Mouse (Mus musculus): Measurements from ENCODE around the gene Shkbp1. TPM values are rescaled to one million over a fixed set of nuclear protein-coding genes. Genes with fewer than 3 reads are reported as not detected.

Gene Shkbp1
- total RNA-seq, 2 experiments from 2014 or later: 24.7 to 27.9 TPM

- intact Hi-C loops (cut with DNase I): no loop called here
- no peak for DNase-seq (ENCODE audit: extremely low spot score in 1 of 2, low spot score in 2 of 2)
These were observed 16.1 kb upstream of the Shkbp1 start for GRCm38 (mm10) chr7:27371715-27372462.

GRCm38 (mm10) chr7:27369111-27369510, 13.3 kb upstream of the Shkbp1 start:
- intact Hi-C loops (cut with DNase I): no loop called here
- DNase-seq (ENCODE audit: extremely low spot score in 1 of 2, low spot score in 2 of 2): no peak

GRCm38 (mm10) chr7:27367976-27368375, 12.2 kb upstream of the Shkbp1 start:
- intact Hi-C loops (cut with DNase I): no loop called here
- DNase-seq (ENCODE audit: extremely low spot score in 1 of 2, low spot score in 2 of 2): no peak

- intact Hi-C loops (cut with DNase I): no loop called here
- DNase-seq (ENCODE audit: extremely low spot score in 1 of 2, low spot score in 2 of 2): peak in 1 of 2 experiments; percentile 51
These were observed 10.4 kb upstream of the Shkbp1 start for GRCm38 (mm10) chr7:27366082-27366844.

GRCm38 (mm10) chr7:27364379-27364778, 8.6 kb upstream of the Shkbp1 start:
- peak in 1 of 2 experiments; percentile 38 for DNase-seq (ENCODE audit: extremely low spot score in 1 of 2, low spot score in 2 of 2)
- intact Hi-C loops (cut with DNase I): no loop called here

- intact Hi-C loops (cut with DNase I): no loop called here
- DNase-seq (ENCODE audit: extremely low spot score in 1 of 2, low spot score in 2 of 2): peak; percentile 99 to 100
These were observed 5.6 kb upstream of the Shkbp1 start for GRCm38 (mm10) chr7:27361283-27361946.

- intact Hi-C loops (cut with DNase I): no loop called here
- DNase-seq (ENCODE audit: extremely low spot score in 1 of 2, low spot score in 2 of 2): no peak
These were observed 4.9 kb upstream of the Shkbp1 start for GRCm38 (mm10) chr7:27360749-27361148.

GRCm38 (mm10) chr7:27359706-27360358, 4.0 kb upstream of the Shkbp1 start:
- intact Hi-C loops (cut with DNase I): no loop called here
- no peak for DNase-seq (ENCODE audit: extremely low spot score in 1 of 2, low spot score in 2 of 2)

- intact Hi-C loops (cut with DNase I): no loop called here
- DNase-seq (ENCODE audit: extremely low spot score in 1 of 2, low spot score in 2 of 2): no peak
These were observed 3.3 kb upstream of the Shkbp1 start for GRCm38 (mm10) chr7:27359162-27359561.

- intact Hi-C loops (cut with DNase I): no loop called here
- no peak for DNase-seq (ENCODE audit: extremely low spot score in 1 of 2, low spot score in 2 of 2)
These were observed 1.8 kb upstream of the Shkbp1 start for GRCm38 (mm10) chr7:27357595-27357978.

- peak in 1 of 2 experiments; percentile 59 for DNase-seq (ENCODE audit: extremely low spot score in 1 of 2, low spot score in 2 of 2)
- intact Hi-C loops (cut with DNase I): no loop called here
These were observed 1.2 kb upstream of the Shkbp1 start, which contains the start of gene Gm20479 for GRCm38 (mm10) chr7:27356861-27357594. TSS of gene Gm20479 (minus strand) at chr7:27357419.

- intact Hi-C loops (cut with DNase I): no loop called here
- peak in 1 of 2 experiments; percentile 75 for DNase-seq (ENCODE audit: extremely low spot score in 1 of 2, low spot score in 2 of 2)
These were observed 429 bp upstream of the Shkbp1 start for GRCm38 (mm10) chr7:27356248-27356647.

GRCm38 (mm10) chr7:27355261-27355660, 558 bp downstream of the Shkbp1 start:
- no peak for DNase-seq (ENCODE audit: extremely low spot score in 1 of 2, low spot score in 2 of 2)
- intact Hi-C loops (cut with DNase I): no loop called here

- intact Hi-C loops (cut with DNase I): no loop called here
- DNase-seq (ENCODE audit: extremely low spot score in 1 of 2, low spot score in 2 of 2): no peak
These were observed 1.0 kb downstream of the Shkbp1 start for GRCm38 (mm10) chr7:27354783-27355182.

GRCm38 (mm10) chr7:27354144-27354543, 1.7 kb downstream of the Shkbp1 start:
- peak in 1 of 2 experiments; percentile 32 for DNase-seq (ENCODE audit: extremely low spot score in 1 of 2, low spot score in 2 of 2)
- intact Hi-C loops (cut with DNase I): no loop called here

- DNase-seq (ENCODE audit: extremely low spot score in 1 of 2, low spot score in 2 of 2): no peak
- intact Hi-C loops (cut with DNase I): no loop called here
These were observed 10.4 kb downstream of the Shkbp1 start for GRCm38 (mm10) chr7:27345444-27345843.

- intact Hi-C loops (cut with DNase I): no loop called here
- DNase-seq (ENCODE audit: extremely low spot score in 1 of 2, low spot score in 2 of 2): no peak
These were observed 13.2 kb downstream of the Shkbp1 start for GRCm38 (mm10) chr7:27342595-27342994.

- intact Hi-C loops (cut with DNase I): no loop called here
- peak in 1 of 2 experiments; percentile 62 for DNase-seq (ENCODE audit: extremely low spot score in 1 of 2, low spot score in 2 of 2)
These were observed 16.3 kb downstream of the Shkbp1 start for GRCm38 (mm10) chr7:27339519-27339918.
